Comparison of ENCODE assay signal across 8 mouse cellular contexts in genomic region chr17:46645561-46646321, GRCm38 (mm10). TPM values are rescaled to one million over a fixed set of nuclear protein-coding genes. Genes with fewer than 3 reads are reported as not detected.
DNase-seq lines count a peak whose midpoint lies in the region; ATAC-seq and TF ChIP-seq lines count a peak whose summit lies in the region.

Klc4 (minus strand) TSS chr17:46646022.
Mrpl2 (plus strand) TSS chr17:46646229.

- peak within 1 kb of the TSS; percentile 94 for H3K4me2 ChIP-seq in forebrain, postnatal 0 days (ENCODE audit: low read depth)
- peak within 1 kb of the TSS; percentile 93 for H3K4me2 ChIP-seq in lung, embryonic 15.5 days

- no peak; a peak in 1 of 4 replicates for TF ChIP-seq EP300 in MEL (IDR thresholded peaks at IDR 0.05; ENCODE audit: low read depth in 1 of 2, low read length in 2 of 2)

- H3K4me3 ChIP-seq in MEL (ENCODE audit: control insufficient read depth in 1 of 2, insufficient read depth in 1 of 2, low read depth in 2 of 2, low read length in 2 of 2): peak within 1 kb of the TSS; percentile 88 to 98
- H3K4me3 ChIP-seq in cerebellum, adult 2 months (replicated peaks; ENCODE audit: insufficient read depth, low read depth, low read length): peak within 1 kb of the TSS; percentile 96
- H3K4me3 ChIP-seq in forebrain, postnatal 0 days (ENCODE audit: low read depth, low read length): peak within 1 kb of the TSS; percentile 75
- peak within 1 kb of the TSS; percentile 97 for H3K4me3 ChIP-seq in lung, embryonic 15.5 days

- no peak for TF ChIP-seq CTCF in MEL (IDR thresholded peaks at IDR 0.05 in 2 of 3, conservative IDR thresholded peaks at IDR 0.05 in 1 of 3; ENCODE audit: control insufficient read depth in 1 of 3, insufficient read depth in 1 of 3, low read depth in 2 of 3, low read length in 3 of 3, poor library complexity in 1 of 3, severe bottlenecking in 1 of 3)
- no peak for TF ChIP-seq CTCF in cerebellum, adult 2 months (IDR thresholded peaks at IDR 0.05; ENCODE audit: borderline replicate concordance, insufficient read depth, low read depth, low read length)
- TF ChIP-seq CTCF in forebrain, postnatal 0 days (IDR thresholded peaks at IDR 0.05; ENCODE audit: low read depth): peak; percentile 14; the same call in 1 of the 2 replicates

- H3K9me3 ChIP-seq in MEL (replicated peaks; ENCODE audit: insufficient read depth, low read length): no peaks in the 10 kb centered on the region
- H3K9me3 ChIP-seq in forebrain, postnatal 0 days (ENCODE audit: low read length): no peaks in the 10 kb centered on the region
- H3K9me3 ChIP-seq in lung, embryonic 15.5 days: no peaks in the 10 kb centered on the region

- no peaks in the 10 kb centered on the region for H3K27me3 ChIP-seq in MEL (ENCODE audit: control insufficient read depth in 1 of 2, insufficient read depth in 2 of 2, low read length in 2 of 2)
- H3K27me3 ChIP-seq in cerebellum, adult 2 months (ENCODE audit: control insufficient read depth, insufficient read depth, low read length): no peaks in the 10 kb centered on the region
- no peaks in the 10 kb centered on the region for H3K27me3 ChIP-seq in forebrain, postnatal 0 days (ENCODE audit: insufficient read depth, low read length)
- no peaks in the 10 kb centered on the region for H3K27me3 ChIP-seq in lung, embryonic 15.5 days

- ATAC-seq in forebrain, postnatal 0 days: peak; percentile 76
- ATAC-seq in lung, embryonic 15.5 days (ENCODE audit: borderline replicate concordance, extremely low read depth, low FRiP score, low TSS enrichment): peak; percentile 68

- WGBS in cerebellum, adult 2 months: 0% methylated on average over 53 of the region's 53 CpGs
- 3% methylated on average over 53 of the region's 53 CpGs for WGBS in forebrain, postnatal 0 days
- WGBS in lung, embryonic 15.5 days: under 1% methylated on average over 53 of the region's 53 CpGs

- peak within 1 kb of the TSS; percentile 96 for H3K9ac ChIP-seq in MEL (ENCODE audit: control insufficient read depth, low read depth, low read length, poor library complexity, severe bottlenecking)
- peak within 1 kb of the TSS; percentile 83 for H3K9ac ChIP-seq in forebrain, postnatal 0 days
- peak within 1 kb of the TSS; percentile 95 for H3K9ac ChIP-seq in lung, embryonic 15.5 days

- peaks cover 10% of the 10 kb centered on the region for H3K79me2 ChIP-seq in MEL (ENCODE audit: control insufficient read depth, insufficient read depth, low read length, poor library complexity)

- peak in 1 of 2 experiments; percentile 97; a peak in 2 of 4 replicates for TF ChIP-seq POLR2A in MEL (IDR thresholded peaks at IDR 0.05; ENCODE audit: control insufficient read depth in 1 of 2, insufficient read depth in 1 of 2, low read depth in 1 of 2, low read length in 2 of 2, poor library complexity in 1 of 2)
- TF ChIP-seq POLR2A in cerebellum, adult 2 months (IDR thresholded peaks at IDR 0.05; ENCODE audit: borderline replicate concordance, insufficient read depth, low read length): peak; percentile 96

- H3K36me3 ChIP-seq in MEL (ENCODE audit: control insufficient read depth in 1 of 2, insufficient read depth in 2 of 2, low read length in 2 of 2): peaks cover 0 to 7% of the 10 kb centered on the region in 2 experiments; a peak in 2 of 4 replicates
- H3K36me3 ChIP-seq in forebrain, postnatal 0 days (ENCODE audit: insufficient read depth): peaks cover 19% of the 10 kb centered on the region
- H3K36me3 ChIP-seq in lung, embryonic 15.5 days: peaks cover 23% of the 10 kb centered on the region; the same call in 1 of the 2 replicates

- H3K27ac ChIP-seq in MEL (ENCODE audit: control insufficient read depth, low read depth, low read length): peak within 1 kb of the TSS; percentile 73
- peak within 1 kb of the TSS; percentile 93 for H3K27ac ChIP-seq in cerebellum, adult 2 months (ENCODE audit: insufficient read depth, low read length)
- H3K27ac ChIP-seq in forebrain, postnatal 0 days (ENCODE audit: low read depth, low read length): peak within 1 kb of the TSS; percentile 88
- peak within 1 kb of the TSS; percentile 85 for H3K27ac ChIP-seq in lung, embryonic 15.5 days

- peaks cover 0 to 8% of the 10 kb centered on the region in 2 experiments; a peak in 2 of 4 replicates for H3K4me1 ChIP-seq in MEL (ENCODE audit: control insufficient read depth in 1 of 2, insufficient read depth in 2 of 2, low read length in 2 of 2)
- peaks cover 14% of the 10 kb centered on the region for H3K4me1 ChIP-seq in cerebellum, adult 2 months (ENCODE audit: control insufficient read depth, insufficient read depth, low read length)
- peaks cover 15% of the 10 kb centered on the region for H3K4me1 ChIP-seq in forebrain, postnatal 0 days (ENCODE audit: insufficient read depth)
- peaks cover 32% of the 10 kb centered on the region for H3K4me1 ChIP-seq in lung, embryonic 15.5 days

- TF ChIP-seq RAD21 in MEL (IDR thresholded peaks at IDR 0.05; ENCODE audit: low read depth, low read length): no peak

- peak; percentile 99 for DNase-seq in MEL (ENCODE audit: low read depth, low spot score)
- DNase-seq in cerebellum, adult 2 months: peak; percentile 99 to 100
- DNase-seq in forebrain, postnatal 0 days: peak; percentile 99
- DNase-seq in heart, postnatal 4 days: peak; percentile 99
- DNase-seq in layer of hippocampus, adult 8-10 months (ENCODE audit: low spot score in 2 of 2): peak; percentile 98 to 99
- DNase-seq in ovary, adult 18-20 months (ENCODE audit: low spot score): peak; percentile 95
- DNase-seq in thymus, postnatal 0 days (ENCODE audit: low spot score): peak; percentile 99

TF ChIP-seq in MEL, 35 proteins besides CTCF, POLR2A, EP300 and RAD21 (continues in another document):
- no peak for TF ChIP-seq JUND (IDR thresholded peaks at IDR 0.05; ENCODE audit: low read depth, low read length)
- no peak for TF ChIP-seq CHD1 (IDR thresholded peaks at IDR 0.05; ENCODE audit: low read depth, low read length)
- TF ChIP-seq TBP (IDR thresholded peaks at IDR 0.05; ENCODE audit: low read depth, low read length): peak; percentile 51; the same call in 1 of the 2 replicates
- 0 out of 2 replicates have a peak, but pooled peaks have one; percentile 12 for TF ChIP-seq CHD2 (IDR thresholded peaks at IDR 0.05; ENCODE audit: low read length)
- TF ChIP-seq NELFE (IDR thresholded peaks at IDR 0.05; ENCODE audit: low read depth, low read length): peak; percentile 97
- TF ChIP-seq ETS1 (IDR thresholded peaks at IDR 0.05; ENCODE audit: low read depth, low read length): peak; percentile 53; the same call in 1 of the 2 replicates
- TF ChIP-seq E2F4 (IDR thresholded peaks at IDR 0.05; ENCODE audit: borderline replicate concordance, low read depth, low read length): no peak
- peak; percentile 48; the same call in 1 of the 2 replicates for TF ChIP-seq NRF1 (IDR thresholded peaks at IDR 0.05; ENCODE audit: insufficient read depth, low read depth, low read length, poor library complexity, severe bottlenecking)
- TF ChIP-seq USF1 (IDR thresholded peaks at IDR 0.05; ENCODE audit: low read depth, low read length): peak; percentile 95
- peak; percentile 70 for TF ChIP-seq KAT2A (conservative IDR thresholded peaks at IDR 0.05; ENCODE audit: low read depth, low read length)
- peak; percentile 97; the same call in 1 of the 2 replicates for TF ChIP-seq POLR2AphosphoS2 (IDR thresholded peaks at IDR 0.05; ENCODE audit: low read length)
- peak; percentile 77 for TF ChIP-seq GABPA (IDR thresholded peaks at IDR 0.05; ENCODE audit: low read depth, low read length)
- no peak for TF ChIP-seq MYC (IDR thresholded peaks at IDR 0.05; ENCODE audit: low read depth, low read length)
- no peak for TF ChIP-seq MAFK (IDR thresholded peaks at IDR 0.05; ENCODE audit: borderline replicate concordance, low read depth, low read length)
- no peak; the same call in 1 of the 2 replicates for TF ChIP-seq MAZ (IDR thresholded peaks at IDR 0.05; ENCODE audit: low read depth, low read length)
- TF ChIP-seq RCOR1 (IDR thresholded peaks at IDR 0.05; ENCODE audit: low read depth, low read length): no peak
- no peak for TF ChIP-seq UBTF (IDR thresholded peaks at IDR 0.05; ENCODE audit: borderline replicate concordance, insufficient read depth, low read depth, low read length)
- TF ChIP-seq MXI1 (IDR thresholded peaks at IDR 0.05; ENCODE audit: low read depth, low read length): peak; percentile 95
- 0 out of 2 replicates have a peak, but pooled peaks have one; percentile 36 for TF ChIP-seq MEF2A (IDR thresholded peaks at IDR 0.05; ENCODE audit: extremely low read depth, insufficient replicate concordance, low read depth, low read length, poor library complexity, severe bottlenecking)
- TF ChIP-seq MAX (IDR thresholded peaks at IDR 0.05; ENCODE audit: low read length): peak; percentile 90
- peak; percentile 37; the same call in 1 of the 2 replicates for TF ChIP-seq BHLHE40 (IDR thresholded peaks at IDR 0.05; ENCODE audit: borderline replicate concordance, low read depth, low read length)

RNA-seq across cellular contexts. Expression of gene Klc4, which starts in this region (rescaled TPM):
- 4.6 and 5.4 TPM in 2 replicates for total RNA-seq in MEL (2012; rRNA removed)
- 1 to 10 TPM in 1 of 2 experiments, not detected in 1; 9.5 TPM for polyA plus RNA-seq in MEL (2012; ENCODE audit: insufficient read depth in 1 of 2, insufficient read length in 2 of 2, low read depth in 1 of 2, low replicate concordance in 2 of 2, missing spikeins in 1 of 2)
- 28.1 and 29.8 TPM in 2 replicates for polyA plus RNA-seq in cerebellum, adult 2 months (2012; rRNA removed)
- 31.2 and 32.7 TPM in 2 replicates for total RNA-seq in forebrain, postnatal 0 days (2014; rRNA removed)
- 20.3 and 21.3 TPM in 2 replicates for polyA plus RNA-seq in forebrain, postnatal 0 days (2015; fragmentation: Nextera tagmentation; extraction: Ambion mirVana)
- total RNA-seq in heart, postnatal 4 days (2021): 10 to 100 TPM; 18.9 TPM
- 10 to 100 TPM; 18.9 to 21.8 (median 21.1) TPM for total RNA-seq in layer of hippocampus, adult 8-10 months (2022)
- 24.9 and 25.8 TPM in 2 replicates for polyA plus RNA-seq in lung, embryonic 15.5 days (2015; fragmentation: Nextera tagmentation; extraction: Ambion mirVana)
- 17.7 and 18.4 TPM in 2 replicates for polyA plus RNA-seq in thymus, postnatal 0 days (2015; fragmentation: Nextera tagmentation; extraction: Ambion mirVana)

RNA-seq across cellular contexts. Expression of gene Mrpl2, which starts in this region (rescaled TPM):
- 224 and 237 TPM in 2 replicates for total RNA-seq in MEL (2012; rRNA removed)
- polyA plus RNA-seq in MEL (2012; ENCODE audit: insufficient read depth in 1 of 2, insufficient read length in 2 of 2, low read depth in 1 of 2, low replicate concordance in 2 of 2, missing spikeins in 1 of 2): 100 to 1,000 TPM in 1 of 2 experiments, not detected in 1; 207 TPM
- polyA plus RNA-seq in cerebellum, adult 2 months (2012; rRNA removed): 67.5 and 68.2 TPM in 2 replicates
- total RNA-seq in forebrain, postnatal 0 days (2014; rRNA removed): 51.4 and 62.9 TPM in 2 replicates
- 96.2 and 111 TPM in 2 replicates for polyA plus RNA-seq in forebrain, postnatal 0 days (2015; fragmentation: Nextera tagmentation; extraction: Ambion mirVana)
- total RNA-seq in heart, postnatal 4 days (2021): 100 to 1,000 TPM; 107 to 109 TPM
- total RNA-seq in layer of hippocampus, adult 8-10 months (2022): 10 to 100 TPM; 43.7 to 60.5 (median 51.2) TPM
- 106 TPM in 2 replicates for polyA plus RNA-seq in lung, embryonic 15.5 days (2015; fragmentation: Nextera tagmentation; extraction: Ambion mirVana)
- polyA plus RNA-seq in thymus, postnatal 0 days (2015; fragmentation: Nextera tagmentation; extraction: Ambion mirVana): 110 and 113 TPM in 2 replicates

Comparison
In these comparisons a context has a peak if more than half of its experiments do, and no peak if none do; other contexts are left out.
1. Peak in every context shown above with its lines: DNase-seq, ATAC-seq, H3K4me3 ChIP-seq and H3K27ac ChIP-seq.